Mouse (Mus musculus) limb, embryonic 11.5 days (tissue): ENCODE results near the gene Lrriq1. TPM values are rescaled to one million over a fixed set of nuclear protein-coding genes. Genes with fewer than 3 reads are reported as not detected.

Experiments used
- ATAC-seq: fragments of 200-750 bp; cut with Nextera tagmentation; 2 replicates; pipeline ENCODE4 v1.8.0; 2017; ENCODE audit warnings: low read depth; ENCODE audit not compliant: insufficient number of reproducible peaks, low FRiP score, low TSS enrichment
- DNase-seq: peaks from one replicate; pipeline ENCODE4 v3.0.0-alpha.2; 2015; ENCODE audit warnings: low spot score
- H3K27ac ChIP-seq: fragments of 300-500 bp; sonication (generic); replicated peaks from 2 replicates; pipeline ENCODE4 v1.5.1; 2014; ENCODE audit warnings: low read depth, mild to moderate bottlenecking, low read length
- H3K27me3 ChIP-seq: fragments of 300-500 bp; sonication (generic); 2 replicates; pipeline ENCODE4 v1.6.1; 2014; ENCODE audit warnings: mild to moderate bottlenecking, low read length, mixed read lengths; ENCODE audit not compliant: control insufficient read depth, insufficient read depth
- H3K36me3 ChIP-seq: fragments of 300-500 bp; sonication (generic); 2 replicates; pipeline ENCODE4 v1.6.1; 2014; ENCODE audit warnings: mild to moderate bottlenecking, low read length, moderate library complexity, mixed read lengths; ENCODE audit not compliant: control insufficient read depth, insufficient read depth
- H3K4me1 ChIP-seq: fragments of 300-500 bp; sonication (generic); 2 replicates; pipeline ENCODE4 v1.6.1; 2014; ENCODE audit warnings: low read length, mixed read lengths; ENCODE audit not compliant: control insufficient read depth, insufficient read depth
- H3K4me2 ChIP-seq: fragments of 300-500 bp; sonication (generic); 2 replicates; pipeline ENCODE4 v1.6.1; 2014; ENCODE audit warnings: low read depth, mild to moderate bottlenecking, moderate library complexity; ENCODE audit not compliant: severe bottlenecking
- H3K4me3 ChIP-seq: fragments of 300-500 bp; sonication (generic); 2 replicates; pipeline ENCODE4 v1.5.1; 2014; ENCODE audit warnings: low read depth, low read length
- H3K9ac ChIP-seq: fragments of 300-500 bp; sonication (generic); 2 replicates; pipeline ENCODE4 v1.6.1; 2014; ENCODE audit warnings: mild to moderate bottlenecking, low read length
- H3K9me3 ChIP-seq: fragments of 300-500 bp; sonication (generic); 2 replicates; pipeline ENCODE4 v1.6.1; 2016; ENCODE audit warnings: low read length; ENCODE audit not compliant: control insufficient read depth
- WGBS: fragments of 180-500 bp; shearing (Covaris S2); extraction: QIAGEN DNeasy Blood & Tissue Kit; methylation state at CpG from one replicate; pipeline ENCODE4 v1.1.7; 2014; 5-methylcytosine and 5-hydroxymethylcytosine counted together
- polyA plus RNA-seq: library from polyadenylated mRNA; unstranded; fragments of >200 nt; fragmentation: Nextera tagmentation; extraction: Ambion mirVana; gene quantifications from 2 replicates; pipeline ENCODE4 v1.2.1, GENCODE M21; 2014

Gene Lrriq1
- 0.15 and 0.47 TPM in 2 replicates for polyA plus RNA-seq

GRCm38 (mm10) chr10:103235707-103236459, at the start of gene Lrriq1:
TSS of gene Lrriq1 (minus strand) at chr10:103236322.
- Histone ChIP-seq H3K4me3 (peak within 1 kb of the TSS; percentile 52), H3K4me2 (peak within 1 kb of the TSS; percentile 64), H3K27ac (no peak within 1 kb of the TSS), H3K9ac (peak within 1 kb of the TSS; percentile 49), H3K9me3 (no peaks in the 10 kb centered on the region), H3K27me3 (no peaks in the 10 kb centered on the region), H3K4me1 (no peaks in the 10 kb centered on the region), H3K36me3 (no peaks in the 10 kb centered on the region)
- ATAC-seq (peak; percentile 93), DNase-seq (peak; percentile 79)
- 6% methylated on average over 25 of the region's 25 CpGs for WGBS

- Histone ChIP-seq H3K4me3 (no peak overlapping the region), H3K9ac (no peak overlapping the region), H3K9me3 (no peaks in the 10 kb centered on the region), H3K4me2 (no peak overlapping the region), H3K4me1 (no peaks in the 10 kb centered on the region), H3K27me3 (no peaks in the 10 kb centered on the region), H3K36me3 (no peaks in the 10 kb centered on the region), H3K27ac (no peak overlapping the region)
- no peak for DNase-seq
- no peak for ATAC-seq
- 47% methylated on average over 5 of the region's 5 CpGs for WGBS
Observed at GRCm38 (mm10) chr10:103253842-103254803, 18.0 kb upstream of the Lrriq1 start.

- WGBS = 23% methylated on average over 4 of the region's 4 CpGs
- Histone ChIP-seq H3K9ac (no peak overlapping the region), H3K36me3 (no peaks in the 10 kb centered on the region), H3K27ac (no peak overlapping the region), H3K4me1 (no peaks in the 10 kb centered on the region), H3K4me3 (no peak overlapping the region), H3K4me2 (no peak overlapping the region), H3K9me3 (no peaks in the 10 kb centered on the region), H3K27me3 (no peaks in the 10 kb centered on the region)
- DNase-seq = no peak
- ATAC-seq = no peak
Observed at GRCm38 (mm10) chr10:103236460-103236772, 294 bp upstream of the Lrriq1 start.

DNA sequence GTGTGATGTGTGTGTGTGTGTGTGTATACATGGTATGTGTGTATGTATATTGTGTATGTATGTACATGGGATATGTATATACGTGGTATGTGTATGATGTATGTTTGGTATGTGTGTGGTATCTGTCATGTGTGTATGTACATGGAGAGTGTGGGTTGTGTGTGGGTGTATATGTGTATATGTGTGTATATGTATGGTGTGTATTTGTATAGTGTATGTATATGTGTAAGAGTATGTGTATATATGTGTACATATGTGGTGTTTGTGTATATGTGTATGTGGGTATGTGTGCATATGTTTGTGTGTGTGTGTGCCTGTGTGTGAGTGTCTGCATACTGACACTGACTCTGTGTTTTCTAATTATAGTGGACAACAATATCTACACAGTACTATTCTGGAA, 9.5 kb downstream of the Lrriq1 start:
- DNase-seq = no peak
- WGBS = 84% methylated on average over 1 of the region's 1 CpGs

GRCm38 (mm10) chr10:103194655-103195328, 41.3 kb downstream of the Lrriq1 start:
- ATAC-seq = no peak
- Histone ChIP-seq H3K4me3 (no peak overlapping the region), H3K27ac (no peak overlapping the region), H3K4me2 (no peak overlapping the region), H3K27me3 (no peaks in the 10 kb centered on the region), H3K9ac (no peak overlapping the region), H3K36me3 (no peaks in the 10 kb centered on the region), H3K9me3 (no peaks in the 10 kb centered on the region), H3K4me1 (no peaks in the 10 kb centered on the region)
- DNase-seq = no peak
- WGBS = 54% methylated on average over 4 of the region's 4 CpGs

More for the DNA sequence above, 9.5 kb downstream of the Lrriq1 start:
- no peaks in the 10 kb centered on the region for H3K36me3 ChIP-seq
- H3K4me3 ChIP-seq = no peak overlapping the region
- H3K27me3 ChIP-seq = no peaks in the 10 kb centered on the region
- no peak overlapping the region for H3K9ac ChIP-seq
- H3K4me1 ChIP-seq = no peaks in the 10 kb centered on the region
- ATAC-seq = no peak
- H3K4me2 ChIP-seq = no peak overlapping the region
- H3K9me3 ChIP-seq = no peaks in the 10 kb centered on the region
- H3K27ac ChIP-seq = no peak overlapping the region

DNA sequence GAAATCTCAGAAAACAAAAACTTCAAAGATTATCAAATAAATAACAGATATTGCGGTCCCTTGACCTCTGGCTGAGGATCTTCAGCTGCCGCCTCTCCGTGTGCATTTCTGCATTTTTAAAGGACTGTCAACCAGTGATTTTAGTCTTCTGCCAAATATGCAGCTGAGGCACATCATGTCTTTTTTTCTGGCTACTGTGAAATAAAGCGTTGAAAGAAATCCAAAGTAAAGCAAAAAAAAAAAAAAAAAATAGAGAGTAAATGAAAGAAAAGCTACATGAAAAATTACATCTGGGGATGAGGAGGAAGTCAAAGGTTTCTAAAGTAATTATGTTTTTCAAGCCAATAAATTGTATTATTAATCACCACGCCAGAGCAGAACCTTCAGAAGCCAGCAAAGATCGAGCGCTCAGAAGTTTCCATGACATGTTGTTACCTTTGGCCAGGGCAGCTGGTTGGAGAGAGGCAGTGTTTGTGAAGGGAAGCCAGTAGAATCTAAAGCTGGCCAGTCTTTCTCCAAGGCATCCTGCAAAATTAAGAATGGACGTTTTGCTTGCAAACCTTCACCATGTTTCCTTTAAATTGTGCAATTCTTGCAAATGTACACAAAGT, 90.2 kb downstream of the Lrriq1 start:
- ATAC-seq (no peak), DNase-seq (no peak)
- Histone ChIP-seq H3K4me3 (no peak overlapping the region), H3K4me1 (no peaks in the 10 kb centered on the region), H3K27me3 (no peaks in the 10 kb centered on the region), H3K9me3 (no peaks in the 10 kb centered on the region), H3K36me3 (no peaks in the 10 kb centered on the region), H3K4me2 (no peak overlapping the region), H3K27ac (no peak overlapping the region), H3K9ac (no peak overlapping the region)
- 62% methylated on average over 8 of the region's 8 CpGs for WGBS

DNA sequence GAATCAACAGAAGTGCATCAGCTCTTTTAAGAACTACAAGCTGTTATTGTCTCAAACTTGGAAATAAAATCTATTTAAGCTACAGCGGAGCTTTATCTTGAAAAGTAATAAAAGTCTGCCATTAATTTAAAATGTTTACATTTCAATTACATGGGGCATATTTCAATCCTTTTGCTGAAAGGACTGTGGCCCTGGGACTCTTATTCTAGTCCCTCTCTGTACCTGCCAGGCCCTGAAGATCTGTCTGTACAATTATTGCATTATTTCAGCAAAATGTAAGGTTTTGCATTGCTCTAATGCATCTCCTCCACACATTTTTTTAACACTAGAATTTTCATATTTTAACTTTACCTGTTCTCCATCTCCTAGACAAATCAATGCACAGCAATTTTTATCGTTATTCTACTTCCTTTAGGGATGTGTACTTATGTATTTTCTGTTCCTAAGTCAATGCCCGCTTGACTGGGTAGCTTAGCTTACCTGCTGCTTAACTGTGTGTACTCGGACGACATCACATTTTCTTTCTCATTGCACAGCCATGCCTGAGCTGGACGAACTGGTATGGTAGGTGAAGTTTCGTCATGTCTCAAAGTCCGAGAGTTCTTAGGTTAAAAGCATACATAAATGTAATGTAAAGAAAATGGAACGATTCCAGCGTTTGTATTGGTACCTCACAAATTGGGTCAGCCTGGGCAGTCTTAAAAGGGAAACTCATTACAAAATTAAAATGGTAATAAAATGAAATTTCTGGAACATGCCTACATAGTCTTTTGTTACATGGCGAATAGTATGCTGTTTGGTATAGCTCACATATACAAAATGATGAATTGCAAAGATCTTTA, 91.0 kb downstream of the Lrriq1 start:
- no peaks in the 10 kb centered on the region for H3K4me1 ChIP-seq
- ATAC-seq (no peak), DNase-seq (no peak)
- H3K9me3 ChIP-seq = no peaks in the 10 kb centered on the region
- H3K27ac ChIP-seq = no peak overlapping the region
- no peaks in the 10 kb centered on the region for H3K36me3 ChIP-seq
- no peak overlapping the region for H3K9ac ChIP-seq
- WGBS = 74% methylated on average over 11 of the region's 11 CpGs
- H3K4me2 ChIP-seq = no peak overlapping the region
- H3K27me3 ChIP-seq = no peaks in the 10 kb centered on the region
- no peak overlapping the region for H3K4me3 ChIP-seq
